Mouse (Mus musculus) frontal cortex, postnatal 25 days (tissue): Measurements from ENCODE around the gene Fam173b.
"Not testable (repeated sequence)": the region's sequence is repeated elsewhere in the genome, so short reads cannot be mapped to it uniquely, and the experiment has no call there.

Source experiments
- DNase-seq, 2 experiments: peaks; one replicate each; pipeline ENCODE4 v3.0.0; 2022; ENCODE audit warnings: low spot score in 2 of 2

Gene Fam173b

GRCm38 (mm10) chr15:31601646-31602374 is at the start of gene Fam173b, which contains the start of gene Cct5:
Gene Fam173b, plus strand, starts transcription at chr15:31601852.
Gene Cct5, minus strand, starts transcription at chr15:31601804.
- peak; percentile 98 to 99 for DNase-seq

- no peak for DNase-seq
These were observed 46.8 kb upstream of the Fam173b start for GRCm38 (mm10) chr15:31554855-31555254.

GRCm38 (mm10) chr15:31561390-31561789 is 40.3 kb upstream of the Fam173b start:
- DNase-seq, result no peak

- no peak for DNase-seq
These were observed 39.7 kb upstream of the Fam173b start for GRCm38 (mm10) chr15:31561976-31562375.

- DNase-seq, result no peak
These were observed 38.8 kb upstream of the Fam173b start for GRCm38 (mm10) chr15:31562847-31563246.

GRCm38 (mm10) chr15:31563577-31564546 is 37.8 kb upstream of the Fam173b start:
- DNase-seq, result no peak

- no peak for DNase-seq
These were observed 36.5 kb upstream of the Fam173b start, which contains the start of gene Cmbl for GRCm38 (mm10) chr15:31565184-31565583. Gene Cmbl, plus strand, starts transcription at chr15:31565389.

GRCm38 (mm10) chr15:31565786-31566185 is 35.9 kb upstream of the Fam173b start:
- DNase-seq, result no peak

- no peak for DNase-seq
These were observed 34.2 kb upstream of the Fam173b start for GRCm38 (mm10) chr15:31567431-31567830.

- no peak for DNase-seq
These were observed 33.1 kb upstream of the Fam173b start for GRCm38 (mm10) chr15:31568581-31568996.

- no peak for DNase-seq
These were observed 32.2 kb upstream of the Fam173b start for GRCm38 (mm10) chr15:31569325-31570022.

GRCm38 (mm10) chr15:31570959-31571358 is 30.7 kb upstream of the Fam173b start:
- no peak for DNase-seq

GRCm38 (mm10) chr15:31571906-31572722 is 29.5 kb upstream of the Fam173b start:
- DNase-seq, result no peak

GRCm38 (mm10) chr15:31573287-31573686 is 28.4 kb upstream of the Fam173b start:
- no peak for DNase-seq

- no peak for DNase-seq
These were observed 28.0 kb upstream of the Fam173b start for GRCm38 (mm10) chr15:31573692-31574091.

- no peak for DNase-seq
These were observed 25.6 kb upstream of the Fam173b start for GRCm38 (mm10) chr15:31576076-31576475.

- not testable (repeated sequence) for DNase-seq
These were observed 20.6 kb upstream of the Fam173b start for GRCm38 (mm10) chr15:31581086-31581485.

- no peak for DNase-seq
These were observed 18.2 kb upstream of the Fam173b start for GRCm38 (mm10) chr15:31583304-31584085.

GRCm38 (mm10) chr15:31585238-31585637 is 16.4 kb upstream of the Fam173b start:
- no peak for DNase-seq

- DNase-seq, result no peak
These were observed 15.6 kb upstream of the Fam173b start for GRCm38 (mm10) chr15:31586088-31586487.
